Mouse (Mus musculus) intestine, postnatal 0 days (tissue): ENCODE data around the gene Slc35e3. TPM values are rescaled to one million over a fixed set of nuclear protein-coding genes. Genes with fewer than 3 reads are reported as not detected.
"Not testable (repeated sequence)": the region's sequence is repeated elsewhere in the genome, so short reads cannot be mapped to it uniquely, and the experiment has no call there.

Experiments
- ATAC-seq: fragments of 200-750 bp; cut with Nextera tagmentation; 2 replicates; pipeline ENCODE4 v1.8.0; 2017; ENCODE audit warnings: mild to moderate bottlenecking, moderate TSS enrichment, moderate library complexity
- H3K27ac ChIP-seq: fragments of 300-500 bp; sonication (generic); 2 replicates; pipeline ENCODE4 v1.5.1; 2014; ENCODE audit warnings: mild to moderate bottlenecking, low read depth, low read length, moderate library complexity
- H3K27me3 ChIP-seq: fragments of 300-500 bp; sonication (generic); replicated peaks from 2 replicates; pipeline ENCODE4 v1.6.1; 2014; ENCODE audit warnings: low read length, mixed read lengths; ENCODE audit not compliant: control insufficient read depth, insufficient read depth
- H3K36me3 ChIP-seq: fragments of 300-500 bp; sonication (generic); 2 replicates; pipeline ENCODE4 v1.6.1; 2014; ENCODE audit warnings: mild to moderate bottlenecking, moderate library complexity; ENCODE audit not compliant: control insufficient read depth, insufficient read depth
- H3K4me1 ChIP-seq: fragments of 300-500 bp; sonication (generic); replicated peaks from 2 replicates; pipeline ENCODE4 v1.6.1; 2014; ENCODE audit warnings: antibody characterized with exemption, low read length, mixed read lengths; ENCODE audit not compliant: control insufficient read depth, insufficient read depth
- H3K4me2 ChIP-seq: fragments of 300-500 bp; sonication (generic); replicated peaks from 2 replicates; pipeline ENCODE4 v1.6.1; 2014; ENCODE audit warnings: low read depth, mild to moderate bottlenecking, moderate library complexity
- H3K4me3 ChIP-seq: fragments of 300-500 bp; sonication (generic); 2 replicates; pipeline ENCODE4 v1.5.1; 2014; ENCODE audit warnings: low read depth, low read length
- H3K9ac ChIP-seq: fragments of 300-500 bp; sonication (generic); 2 replicates; pipeline ENCODE4 v1.6.1; 2014; ENCODE audit warnings: mild to moderate bottlenecking, low read depth, low read length
- H3K9me3 ChIP-seq: fragments of 300-500 bp; sonication (generic); 2 replicates; pipeline ENCODE4 v1.6.1; 2016; ENCODE audit warnings: mixed run types; ENCODE audit not compliant: control insufficient read depth
- CTCF ChIP-seq: sonication (generic); IDR thresholded peaks from 2 replicates; pipeline ENCODE4 v1.5.1; 2016; ENCODE audit warnings: low read depth, mild to moderate bottlenecking, control low read depth, antibody characterized with exemption, moderate library complexity
- WGBS: fragments of 180-500 bp; shearing (Covaris S2); extraction: QIAGEN DNeasy Blood & Tissue Kit; methylation state at CpG from one replicate; pipeline ENCODE4 v1.1.7; 2014; 5-methylcytosine and 5-hydroxymethylcytosine counted together
- polyA plus RNA-seq: library from polyadenylated mRNA; unstranded; fragments of >200 nt; fragmentation: Nextera tagmentation; extraction: Ambion mirVana; gene quantifications from 2 replicates; pipeline ENCODE4 v1.2.1, GENCODE M21; 2015

Slc35e3 gene
- polyA plus RNA-seq, 1 experiment from 2014 or later: 13.5 TPM

GRCm38 (mm10) chr10:117759844-117760630 is 13.9 kb upstream of the Slc35e3 start:
- Histone ChIP-seq H3K27me3 (no peaks in the 10 kb centered on the region), H3K9me3 (no peaks in the 10 kb centered on the region), H3K36me3 (peaks cover 80% of the 10 kb centered on the region), H3K4me1 (no peaks in the 10 kb centered on the region), H3K27ac (peak overlapping the region; percentile 6; the same call in 1 of the 2 replicates), H3K4me2 (no peak overlapping the region), H3K4me3 (no peak overlapping the region), H3K9ac (no peak overlapping the region)
- TF ChIP-seq CTCF: no peak
- ATAC-seq: no peak
- WGBS: 95% methylated on average over 10 of the region's 10 CpGs

- ATAC-seq: no peak
- WGBS: 87% methylated on average over 18 of the region's 18 CpGs
- H3K4me2 ChIP-seq: no peak overlapping the region
- H3K4me1 ChIP-seq: no peaks in the 10 kb centered on the region
- H3K27me3 ChIP-seq: no peaks in the 10 kb centered on the region
- H3K9me3 ChIP-seq: no peaks in the 10 kb centered on the region
- H3K27ac ChIP-seq: no peak overlapping the region
- H3K4me3 ChIP-seq: no peak overlapping the region
- no peak for TF ChIP-seq CTCF
- H3K36me3 ChIP-seq: peaks cover 81% of the 10 kb centered on the region
- no peak overlapping the region for H3K9ac ChIP-seq
These were observed 12.9 kb upstream of the Slc35e3 start for GRCm38 (mm10) chr10:117758749-117759727.

GRCm38 (mm10) chr10:117758344-117758743 is 12.2 kb upstream of the Slc35e3 start:
- not testable (repeated sequence) for H3K4me3 ChIP-seq, H3K4me2 ChIP-seq, H3K27me3 ChIP-seq, H3K4me1 ChIP-seq, H3K9ac ChIP-seq, H3K9me3 ChIP-seq, ATAC-seq, H3K27ac ChIP-seq
- H3K36me3 ChIP-seq: peaks cover 76% of the 10 kb centered on the region
- 95% methylated on average over 3 of the region's 3 CpGs for WGBS

GRCm38 (mm10) chr10:117757796-117758342 is 11.7 kb upstream of the Slc35e3 start:
- H3K9ac ChIP-seq: no peak overlapping the region
- peaks cover 73% of the 10 kb centered on the region for H3K36me3 ChIP-seq
- no peaks in the 10 kb centered on the region for H3K4me1 ChIP-seq
- H3K9me3 ChIP-seq: no peaks in the 10 kb centered on the region
- no peaks in the 10 kb centered on the region for H3K27me3 ChIP-seq
- ATAC-seq: no peak
- no peak overlapping the region for H3K4me3 ChIP-seq
- 93% methylated on average over 7 of the region's 7 CpGs for WGBS
- H3K27ac ChIP-seq: no peak overlapping the region
- H3K4me2 ChIP-seq: no peak overlapping the region
- TF ChIP-seq CTCF: no peak

- no peak overlapping the region for H3K9ac ChIP-seq
- no peaks in the 10 kb centered on the region for H3K4me1 ChIP-seq
- H3K27ac ChIP-seq: no peak overlapping the region
- H3K36me3 ChIP-seq: peaks cover 73% of the 10 kb centered on the region
- H3K4me2 ChIP-seq: no peak overlapping the region
- TF ChIP-seq CTCF: no peak
- no peaks in the 10 kb centered on the region for H3K9me3 ChIP-seq
- H3K4me3 ChIP-seq: no peak overlapping the region
- no peak for ATAC-seq
- no peaks in the 10 kb centered on the region for H3K27me3 ChIP-seq
- WGBS: 86% methylated on average over 1 of the region's 1 CpGs
These were observed 11.1 kb upstream of the Slc35e3 start for GRCm38 (mm10) chr10:117757259-117757658.

- Histone ChIP-seq H3K27me3 (no peaks in the 10 kb centered on the region), H3K9ac (no peak overlapping the region), H3K4me3 (no peak overlapping the region), H3K4me2 (no peak overlapping the region), H3K36me3 (peaks cover 77% of the 10 kb centered on the region), H3K27ac (no peak overlapping the region), H3K9me3 (no peaks in the 10 kb centered on the region), H3K4me1 (no peaks in the 10 kb centered on the region)
- no peak for TF ChIP-seq CTCF
- no peak for ATAC-seq
- 94% methylated on average over 5 of the region's 5 CpGs for WGBS
These were observed 10.6 kb upstream of the Slc35e3 start for GRCm38 (mm10) chr10:117756784-117757183.
